Mouse (Mus musculus): ENCODE data around the gene Fbxo10.
"Not testable (repeated sequence)": the region's sequence is repeated elsewhere in the genome, so short reads cannot be mapped to it uniquely, and the experiment has no call there.

Fbxo10 gene

DNA sequence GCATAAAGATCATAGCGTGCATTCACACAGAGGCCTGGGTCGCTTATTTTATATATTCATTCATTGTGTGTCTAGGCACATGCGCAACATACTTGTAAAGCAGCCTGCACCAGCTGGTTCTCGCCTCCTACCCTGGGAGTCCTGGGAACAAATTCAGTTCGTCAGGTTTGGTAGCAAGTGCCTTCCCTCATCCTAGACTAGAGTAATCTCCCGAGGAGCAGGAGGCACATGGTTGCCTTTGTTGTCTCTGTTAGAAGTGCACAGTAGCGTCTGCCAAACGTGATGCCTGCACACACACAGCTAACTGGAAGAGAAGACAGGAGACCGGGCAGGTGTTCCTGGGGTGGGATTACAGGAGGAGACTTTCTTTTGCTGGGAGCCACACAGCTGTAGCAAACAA is 36.4 kb downstream of the Fbxo10 start:
- DNase-seq (ENCODE audit: low spot score in 2 of 2) = peak in 1 of 2 experiments; percentile 49

DNA sequence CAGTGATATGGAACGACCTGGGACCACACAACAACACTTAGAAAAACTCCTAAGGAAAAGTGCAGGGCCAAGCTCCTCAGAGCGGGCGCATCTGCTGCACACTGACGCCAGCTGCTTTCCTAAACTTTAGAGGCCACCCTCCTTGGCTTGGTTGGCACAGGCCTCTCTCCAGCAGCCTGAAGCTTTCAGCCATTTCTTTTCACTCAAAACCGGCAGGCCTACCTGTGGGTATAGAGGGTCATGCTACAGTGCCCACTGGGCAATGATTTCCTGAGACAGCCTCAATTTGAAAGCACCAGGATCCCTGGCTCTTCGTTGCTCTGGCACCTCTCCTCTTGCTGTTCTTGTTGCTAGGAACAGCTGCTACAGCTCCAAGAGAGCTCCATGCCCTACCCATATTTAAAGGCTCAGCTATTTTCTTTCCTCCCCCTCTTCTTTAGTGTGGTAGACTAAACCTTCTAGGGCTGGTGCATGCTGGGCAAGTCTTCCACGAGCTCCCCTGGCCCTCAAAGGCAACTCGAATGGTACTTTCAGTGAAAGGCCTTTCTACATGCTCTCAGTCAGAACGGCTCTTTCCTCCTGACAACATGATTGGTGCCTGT is 37.0 kb downstream of the Fbxo10 start:
- peak; percentile 17 to 18 for DNase-seq (ENCODE audit: low spot score in 2 of 2)

DNA sequence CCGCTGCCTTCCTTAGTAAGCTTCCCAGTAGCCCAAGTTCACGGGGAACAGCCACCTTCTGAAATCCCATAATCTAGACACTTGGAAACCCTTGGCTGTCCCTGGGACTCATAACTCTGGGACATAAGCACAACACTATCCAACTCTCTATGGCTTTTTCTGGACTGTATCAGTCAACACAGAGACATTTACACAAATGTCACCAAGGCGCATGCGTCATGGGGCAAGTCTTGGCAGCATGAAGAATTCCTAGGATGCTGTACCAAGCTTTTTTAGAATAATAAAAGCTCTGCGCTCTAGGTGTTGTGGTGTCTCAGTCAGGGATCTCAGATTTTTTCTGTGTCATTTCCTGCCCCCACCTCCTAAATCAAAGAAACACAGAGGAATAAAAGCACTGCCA is 37.7 kb downstream of the Fbxo10 start:
- no peak for DNase-seq (ENCODE audit: low spot score in 2 of 2)

DNA sequence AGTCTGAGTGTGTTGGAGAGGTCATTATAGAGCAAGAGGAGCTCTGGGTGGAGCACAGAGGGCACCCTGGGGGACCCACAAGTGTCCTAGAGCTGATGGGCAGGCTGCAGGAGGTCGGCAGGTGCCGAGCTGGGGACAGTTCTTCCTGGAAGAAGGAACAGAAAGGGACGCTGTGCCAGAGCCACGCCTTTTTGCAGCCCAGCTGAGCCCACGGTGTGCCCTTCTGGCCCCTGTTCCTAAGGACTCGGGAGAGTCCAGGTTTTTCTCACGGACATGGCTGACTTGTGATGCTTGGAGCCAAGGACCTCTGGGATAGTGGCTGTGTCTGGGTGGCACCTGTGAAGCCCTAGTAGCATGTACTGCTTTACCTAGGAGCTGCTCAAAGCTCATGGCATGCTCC is 43.6 kb downstream of the Fbxo10 start:
- no peak for DNase-seq (ENCODE audit: low spot score in 2 of 2)

DNA sequence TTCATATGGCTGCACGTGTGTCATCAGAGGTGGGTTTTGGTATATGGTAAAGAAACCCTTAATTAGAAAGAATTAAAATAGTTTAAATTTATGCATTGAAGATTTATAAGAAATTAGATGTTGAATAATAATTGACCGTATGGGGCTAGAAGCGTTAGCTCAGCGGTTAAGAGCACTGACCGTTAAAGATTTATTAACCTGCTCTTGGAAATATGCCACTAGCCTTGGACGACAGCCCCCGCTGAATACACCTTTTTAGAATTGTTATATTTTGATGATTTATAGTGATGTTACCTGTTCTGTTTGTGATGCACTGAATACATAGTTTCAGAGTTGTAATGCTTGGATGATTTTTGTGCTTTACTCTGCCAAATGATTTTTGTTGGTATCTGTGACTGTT is 44.9 kb downstream of the Fbxo10 start:
- DNase-seq (ENCODE audit: low spot score in 2 of 2) = not testable (repeated sequence)

DNA sequence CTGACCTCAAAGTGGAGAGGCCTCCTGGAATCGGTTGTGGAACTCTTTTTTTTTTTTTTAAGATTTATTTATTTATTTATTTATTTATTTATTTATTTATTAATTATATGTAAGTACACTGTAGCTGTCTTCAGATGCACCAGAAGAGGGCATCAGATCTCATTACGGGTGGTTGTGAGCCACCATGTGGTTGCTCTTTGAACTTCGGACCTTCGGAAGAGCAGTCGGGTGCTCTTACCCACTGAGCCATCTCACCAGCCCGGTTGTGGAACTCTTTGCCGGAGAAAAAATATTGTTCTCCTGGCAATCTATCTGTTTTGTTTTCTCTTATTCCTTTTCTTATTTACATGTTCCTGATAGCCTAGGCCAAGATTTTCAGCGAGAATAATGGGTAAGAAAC is 45.5 kb downstream of the Fbxo10 start:
- DNase-seq (ENCODE audit: low spot score in 2 of 2) = not testable (repeated sequence)

DNA sequence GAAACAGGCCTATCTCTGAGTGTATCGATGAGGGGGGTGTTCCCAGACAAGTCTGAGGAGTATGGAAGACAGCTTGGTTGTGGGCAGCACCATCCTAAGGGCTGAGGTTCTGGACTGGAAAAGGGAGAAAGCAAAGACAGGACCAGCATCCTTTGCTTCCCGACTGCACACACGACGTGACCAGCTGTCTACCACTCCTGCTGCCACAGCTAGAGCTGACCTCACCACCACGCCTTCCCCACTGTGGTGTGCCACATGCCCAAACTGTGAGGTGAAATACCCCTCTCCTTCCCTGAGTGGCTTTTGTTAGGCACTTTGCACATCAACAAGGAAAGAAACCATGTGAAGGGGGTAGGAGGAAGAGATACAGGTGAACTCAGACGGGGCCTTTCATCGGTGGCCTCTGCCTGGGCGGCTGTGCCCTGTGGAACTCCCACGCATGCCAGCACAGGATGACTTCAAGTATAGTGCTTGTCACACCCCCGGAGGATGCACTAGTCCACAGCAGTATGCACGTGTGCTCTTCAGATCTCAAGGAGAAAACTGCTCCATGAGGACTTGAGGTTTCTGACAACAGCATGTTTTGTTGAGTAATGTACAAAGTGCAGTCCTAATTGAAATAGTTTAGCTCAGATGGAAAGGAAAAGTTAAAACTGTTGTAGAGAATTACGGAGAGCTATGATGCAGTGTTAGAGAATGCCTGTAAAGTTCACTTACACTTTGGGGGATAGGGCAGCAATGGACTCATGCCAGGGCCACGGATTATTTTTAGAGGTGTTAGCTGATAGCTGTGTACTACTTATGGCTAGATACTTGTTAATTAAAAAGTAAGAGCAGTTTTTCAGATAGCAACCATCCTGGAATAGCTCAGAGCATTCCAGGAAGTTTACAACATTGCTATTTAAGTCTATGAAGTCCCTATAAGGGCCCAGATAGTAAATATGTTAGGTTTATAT is 46.7 kb downstream of the Fbxo10 start:
- DNase-seq (ENCODE audit: low spot score in 2 of 2) = no peak

DNA sequence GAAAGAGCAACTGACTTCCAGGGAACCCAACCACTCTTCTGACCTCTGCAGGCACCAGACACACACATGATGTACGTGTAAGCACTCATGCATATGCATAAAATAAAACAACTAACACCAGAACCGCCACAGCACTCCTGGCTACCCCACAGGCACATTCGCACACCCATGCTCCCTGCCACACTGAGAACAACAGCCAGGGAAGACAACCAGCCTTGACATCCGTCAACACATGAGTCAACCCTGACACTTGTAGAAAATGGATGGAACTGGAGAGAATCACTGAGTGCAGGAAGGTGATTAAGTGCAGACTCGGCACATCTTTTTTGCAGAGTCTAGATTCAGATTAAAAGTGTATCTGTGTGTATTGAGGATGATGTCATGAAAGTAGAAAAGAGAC is 47.8 kb downstream of the Fbxo10 start:
- no peak for DNase-seq (ENCODE audit: low spot score in 2 of 2)

DNA sequence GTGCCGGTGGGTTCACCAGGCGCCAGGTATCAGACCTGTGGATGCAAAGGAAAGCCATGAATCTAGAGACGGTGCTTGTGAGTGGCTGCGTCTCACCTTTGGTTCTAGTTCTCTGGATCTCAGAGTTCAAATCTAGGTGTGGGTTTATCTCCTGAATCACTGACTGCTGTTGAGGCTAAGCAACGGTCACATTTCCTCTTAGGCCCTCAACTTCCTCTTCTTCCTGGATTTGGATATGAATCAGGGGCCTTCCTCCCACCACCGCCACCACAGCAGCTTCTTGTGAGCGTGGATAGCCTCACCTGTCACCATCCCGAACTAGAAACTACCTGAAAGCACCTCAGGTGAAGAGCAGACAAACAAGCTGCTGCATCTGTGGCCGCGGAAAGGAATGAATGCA is 48.4 kb downstream of the Fbxo10 start:
- no peak for DNase-seq (ENCODE audit: low spot score in 2 of 2)

DNA sequence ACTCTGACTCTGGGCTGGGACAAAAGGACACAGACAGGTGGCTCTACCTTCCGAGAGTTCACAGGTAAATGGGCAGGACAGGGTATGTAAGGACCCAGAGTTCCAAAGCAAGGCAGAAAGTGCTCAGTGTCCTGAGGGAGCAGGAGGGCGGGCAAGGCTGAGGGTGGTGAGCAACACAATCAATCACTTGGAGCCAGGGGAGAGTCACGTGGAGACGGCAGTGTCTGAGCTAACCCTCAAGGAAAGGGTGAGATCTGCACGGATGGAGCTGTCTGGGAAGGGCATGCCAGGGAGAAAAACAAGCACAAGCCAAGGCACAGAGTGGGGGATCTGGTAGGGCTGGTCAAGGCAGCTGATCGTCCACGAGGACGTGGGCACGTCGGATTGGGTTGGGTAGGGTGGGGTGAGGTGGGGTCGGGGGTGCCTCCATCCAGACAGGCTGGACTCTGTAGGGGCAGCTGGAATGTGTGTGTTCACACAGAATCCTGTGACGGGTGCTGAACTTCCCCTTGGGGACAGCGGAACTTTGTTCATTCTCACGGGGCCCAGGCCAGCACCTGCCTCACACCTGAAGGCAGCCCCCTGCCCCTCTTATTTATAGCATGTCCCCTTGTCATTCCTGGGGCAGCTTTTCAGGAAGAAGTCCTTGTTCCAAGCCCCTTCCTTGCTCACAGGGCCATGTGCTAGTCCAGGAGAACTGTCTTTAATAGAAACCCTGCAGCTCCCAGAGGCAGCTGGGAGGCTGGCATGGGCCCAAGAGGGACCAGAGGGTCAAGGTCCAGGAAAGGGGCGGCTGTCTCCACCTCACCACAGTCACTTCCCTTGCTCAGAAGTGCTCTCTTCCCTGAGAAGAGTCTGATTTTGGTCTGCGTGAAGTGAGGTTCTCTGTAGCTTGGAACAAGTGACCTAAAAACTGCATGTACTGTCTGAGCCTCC is 49.4 kb downstream of the Fbxo10 start:
- DNase-seq (ENCODE audit: low spot score in 2 of 2) = no peak

DNA sequence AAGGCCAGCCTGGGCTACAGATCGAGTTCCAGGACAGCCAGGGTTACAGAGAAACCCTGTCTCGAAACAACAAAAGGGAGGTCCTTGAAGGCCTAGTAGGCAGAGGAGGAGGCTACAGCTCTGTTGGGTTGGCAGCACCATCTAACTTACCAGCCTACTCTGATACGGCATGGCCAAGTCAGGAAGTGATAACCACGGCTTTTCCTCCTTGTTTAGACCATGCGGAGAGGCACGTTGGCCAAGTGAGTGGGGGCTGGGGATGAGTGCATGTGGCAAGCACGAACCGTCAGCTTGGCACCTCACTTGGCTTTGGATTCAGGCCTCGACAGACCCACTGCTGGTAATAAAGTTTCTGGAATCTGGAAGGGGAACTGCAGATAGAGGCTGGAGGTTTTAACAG is 51.8 kb downstream of the Fbxo10 start:
- no peak for DNase-seq (ENCODE audit: low spot score in 2 of 2)

DNA sequence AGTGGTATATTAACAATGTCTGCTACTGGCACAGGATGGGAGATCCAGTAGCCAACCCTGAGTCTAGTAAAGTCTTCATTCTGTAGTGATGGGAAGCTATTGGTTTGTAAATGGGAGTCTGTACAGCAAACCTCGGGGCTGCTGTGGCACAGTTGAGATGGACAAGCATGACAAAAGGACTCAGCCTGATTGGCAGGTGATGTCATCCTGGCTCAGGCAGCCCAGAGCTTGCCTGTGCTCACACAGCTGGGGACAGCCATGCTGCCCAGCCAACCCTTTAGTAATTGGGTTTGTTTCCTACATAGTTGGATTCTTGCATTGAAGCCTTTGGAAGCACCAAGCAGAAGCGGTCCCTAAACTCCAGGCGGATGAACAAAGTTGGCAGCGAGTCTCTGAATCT is 57.9 kb downstream of the Fbxo10 start:
- no peak for DNase-seq (ENCODE audit: low spot score in 2 of 2)

DNA sequence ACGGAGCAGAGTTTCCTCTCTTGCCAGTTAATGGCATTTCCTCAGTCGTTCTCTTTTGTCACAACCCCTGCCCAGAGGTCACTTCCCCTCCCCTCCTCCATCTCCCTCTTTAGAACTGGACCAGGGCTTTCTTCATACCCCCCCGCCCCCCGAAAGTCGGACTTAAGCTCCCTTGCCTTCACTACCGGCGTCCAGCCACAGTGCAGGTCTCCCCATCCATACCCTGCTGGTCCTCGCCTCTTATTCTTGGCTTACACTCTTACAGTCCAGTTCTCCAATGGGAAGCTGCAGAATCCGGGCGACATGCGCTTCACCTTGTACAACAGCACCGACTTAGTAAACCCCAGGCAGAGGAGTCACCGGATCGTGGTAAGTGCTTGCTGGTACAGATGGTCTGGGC is 65.4 kb downstream of the Fbxo10 start:
- DNase-seq (ENCODE audit: low spot score in 2 of 2) = no peak

DNA sequence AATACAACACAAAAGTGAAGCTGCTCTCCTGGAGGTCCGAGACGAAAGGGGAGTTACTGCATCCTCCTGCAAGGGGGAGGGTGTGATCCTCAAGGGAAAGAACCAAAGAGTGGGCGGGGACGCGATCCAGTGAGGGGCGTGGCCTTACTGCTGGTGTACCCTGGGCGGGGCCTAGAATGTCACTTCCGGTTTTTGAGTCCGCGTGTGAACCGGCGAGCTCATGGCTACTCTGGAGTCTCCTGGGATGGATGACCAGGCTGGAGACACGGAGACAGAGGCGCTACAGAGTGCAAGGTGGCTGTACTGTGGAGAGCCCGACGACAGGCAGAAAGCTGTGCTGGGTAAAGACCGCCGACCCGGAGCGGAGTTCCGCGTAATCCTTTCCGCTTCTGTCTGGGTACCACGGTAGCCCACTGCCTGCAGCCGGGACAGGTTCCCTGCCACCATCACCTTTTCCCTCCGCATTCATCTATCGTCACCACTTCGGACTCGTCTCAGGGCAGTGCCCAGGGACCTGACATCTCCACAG is 65.9 kb downstream of the Fbxo10 start, which contains the start of gene Polr1e:
Polr1e (plus strand) TSS at position 132 of the 529 bp plus-strand sequence.
- DNase-seq (ENCODE audit: low spot score in 2 of 2) = peak; percentile 55 to 90

DNA sequence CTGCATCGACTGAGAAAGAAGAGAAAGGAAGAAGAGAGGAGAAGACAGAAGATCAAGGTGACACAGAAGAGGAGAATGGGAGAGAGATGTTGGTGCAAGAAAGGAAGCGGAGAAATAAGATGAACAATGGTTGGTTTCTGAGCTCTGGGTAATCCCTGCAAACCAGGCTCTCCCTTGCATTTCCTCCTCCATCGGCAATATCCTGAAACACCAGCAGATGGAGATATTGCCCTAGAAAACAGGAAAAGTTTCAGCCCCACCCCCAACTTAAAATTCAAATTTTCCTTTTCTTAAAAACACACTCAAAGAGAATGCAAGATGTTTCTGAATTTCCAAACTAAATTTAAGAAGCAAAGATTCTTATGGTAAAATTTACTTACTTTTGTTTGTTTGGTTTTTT is 68.8 kb downstream of the Fbxo10 start:
- DNase-seq (ENCODE audit: low spot score in 2 of 2) = peak in 1 of 2 experiments; percentile 69

DNA sequence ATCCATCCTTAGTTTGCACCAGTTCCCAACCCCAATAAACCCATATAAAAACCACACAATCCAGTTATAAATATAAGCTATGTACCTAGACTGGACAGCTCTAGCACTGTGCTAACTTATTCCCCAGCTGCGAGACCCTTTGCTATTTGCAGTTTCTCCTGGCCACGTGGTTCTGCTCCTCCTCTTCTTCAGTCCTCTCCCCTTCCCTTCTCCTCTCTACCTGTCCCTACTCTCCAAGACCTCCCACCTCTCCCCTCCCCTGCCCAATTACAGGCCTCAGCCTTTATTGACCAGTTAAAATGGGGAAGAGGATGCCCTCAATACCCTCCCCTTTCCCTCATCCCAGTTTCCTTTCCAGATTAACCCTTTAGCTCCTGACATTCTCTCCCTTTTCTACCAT is 70.9 kb downstream of the Fbxo10 start:
- no peak for DNase-seq (ENCODE audit: low spot score in 2 of 2)

DNA sequence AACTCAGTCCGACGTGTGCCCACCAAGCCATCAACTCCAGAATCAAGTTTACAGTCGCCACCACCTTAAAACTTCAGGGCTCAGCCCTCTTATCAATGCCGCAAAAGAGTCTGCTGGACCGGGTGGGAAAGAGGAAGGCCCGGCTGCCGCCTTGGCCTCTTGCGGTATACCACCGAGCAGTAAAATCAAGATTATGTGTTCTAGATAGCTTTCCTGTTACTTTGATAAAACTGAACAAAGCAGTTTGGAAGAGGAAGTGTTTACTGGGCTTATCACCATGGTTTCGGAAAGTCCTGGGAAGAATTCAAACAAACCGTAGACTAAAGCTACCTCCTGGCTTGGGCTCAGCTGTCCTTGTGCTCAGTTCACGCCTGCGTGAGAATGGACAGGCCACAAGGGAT is 71.4 kb downstream of the Fbxo10 start:
- no peak for DNase-seq (ENCODE audit: low spot score in 2 of 2)

DNA sequence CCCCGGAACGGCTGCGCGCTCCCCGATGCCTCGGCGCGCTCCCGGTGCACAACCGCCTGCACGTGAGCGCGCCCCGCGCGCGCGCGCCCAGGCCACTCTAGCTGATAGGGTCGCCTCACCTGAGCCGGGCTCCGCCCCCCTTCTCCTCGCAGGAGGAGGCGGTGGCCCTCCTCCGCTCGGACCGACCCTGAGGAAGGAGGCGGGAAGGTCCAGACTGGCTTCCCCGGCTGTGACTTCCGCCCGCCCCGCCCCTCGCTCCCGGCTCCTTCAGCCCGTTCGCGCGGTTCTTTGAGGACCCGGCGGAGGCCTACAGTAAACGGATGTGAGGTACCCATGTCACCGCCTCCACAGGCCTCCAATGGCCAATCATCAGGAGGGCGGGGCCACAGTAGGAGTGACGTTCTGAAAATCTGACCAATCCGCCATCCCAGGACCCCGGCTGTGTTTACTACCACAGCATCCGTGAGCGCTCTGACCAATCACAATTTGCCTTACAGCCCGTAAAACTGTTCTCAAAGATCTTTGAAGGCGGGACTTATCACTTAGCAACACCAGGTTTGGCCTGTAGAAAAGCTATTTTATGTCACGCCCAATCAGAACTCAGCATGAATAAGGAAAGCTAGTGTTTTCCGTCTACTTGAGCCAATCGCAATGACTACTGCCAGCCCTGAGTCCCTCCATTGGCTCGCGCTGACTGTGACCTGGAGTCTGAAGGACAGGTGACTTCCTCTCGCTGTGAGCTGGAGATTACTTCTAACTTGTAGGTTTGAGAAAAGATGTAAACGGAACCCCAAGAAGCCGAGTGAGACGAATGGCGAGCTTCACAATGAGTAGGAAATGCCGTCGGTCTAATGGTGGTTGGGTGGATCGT is 72.1 kb downstream of the Fbxo10 start, which contains the start of gene Zbtb5:
Zbtb5 (minus strand) TSS at position 308 of the 871 bp plus-strand sequence.
- peak; percentile 100 for DNase-seq (ENCODE audit: low spot score in 2 of 2)

DNA sequence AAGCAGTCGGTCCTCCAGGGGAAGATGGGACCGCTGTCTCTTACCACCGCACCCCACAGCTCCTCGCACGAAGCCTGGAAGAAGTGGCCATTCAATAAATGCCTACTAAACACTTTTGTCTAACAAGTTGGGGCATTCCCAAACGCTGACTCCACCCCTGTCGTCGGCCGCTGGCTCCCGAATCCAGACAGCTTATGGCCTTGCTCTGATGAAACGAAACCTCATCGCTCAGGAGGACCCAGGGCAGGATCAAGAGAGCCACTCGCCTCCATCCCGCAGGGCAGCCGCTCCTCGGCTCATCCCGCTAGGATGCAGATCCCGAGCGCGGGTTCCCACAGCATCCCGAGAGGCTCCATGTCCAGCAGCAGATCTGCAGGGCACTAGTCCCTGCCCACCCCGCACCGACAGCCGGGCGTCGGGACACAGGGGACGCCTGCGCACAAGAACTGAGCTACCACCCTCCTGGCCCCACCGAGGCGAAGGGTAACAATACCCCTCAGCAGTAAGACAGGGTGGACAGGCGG is 72.8 kb downstream of the Fbxo10 start:
- peak in 1 of 2 experiments; percentile 38 for DNase-seq (ENCODE audit: low spot score in 2 of 2)

DNA sequence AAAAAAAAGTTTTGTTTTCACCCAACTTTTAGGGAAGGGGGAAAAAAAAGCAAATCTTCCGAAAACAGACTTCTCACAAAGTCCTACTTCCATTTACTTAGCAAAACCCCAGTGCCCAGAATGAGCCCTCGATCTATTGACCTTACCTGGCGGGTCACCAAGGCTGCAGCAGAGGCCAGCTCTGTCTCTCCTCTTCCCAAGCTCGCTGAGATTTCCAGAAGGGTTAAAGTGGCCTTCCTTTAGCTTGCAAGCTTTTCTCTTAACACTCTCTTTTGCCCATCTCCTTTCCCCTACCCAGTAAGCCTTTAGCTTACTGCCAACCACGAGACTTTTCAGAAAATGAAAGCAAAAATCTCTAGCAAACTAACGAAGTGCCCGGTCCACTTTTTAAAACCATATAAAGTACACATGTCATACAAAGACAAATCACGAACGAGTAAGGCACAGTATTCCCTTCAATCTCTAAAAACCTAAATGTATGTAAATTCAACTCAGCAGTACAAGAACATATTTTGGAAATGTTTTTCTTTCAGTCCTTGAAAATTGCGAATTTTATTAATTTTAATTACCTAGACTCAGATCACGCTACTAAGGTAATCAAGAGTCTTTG is 73.5 kb downstream of the Fbxo10 start:
- DNase-seq (ENCODE audit: low spot score in 2 of 2) = no peak

Data from left cerebral cortex, adult 9 months (tissue).